Mouse (Mus musculus) CH12.LX (cell line): Measurements from ENCODE around the gene Kctd12. TPM values are rescaled to one million over a fixed set of nuclear protein-coding genes. Genes with fewer than 3 reads are reported as not detected.

Experiments used
- DNase-seq: peaks from one replicate; pipeline ENCODE4 v3.0.0-alpha.2; 2013; ENCODE audit errors: extremely low read depth
- H3K27ac ChIP-seq: 2 replicates; pipeline ENCODE4 v1.5.1; 2012; ENCODE audit warnings: low read depth, mild to moderate bottlenecking, control low read depth, moderate library complexity; ENCODE audit not compliant: insufficient read depth
- H3K27me3 ChIP-seq: replicated peaks from 2 replicates; pipeline ENCODE3; 2012; ENCODE audit warnings: inconsistent platforms
- H3K36me3 ChIP-seq, 2 experiments: replicated peaks in 1 of 2; 2 replicates each; pipeline versions ENCODE3 to v1.6.1; 2012; ENCODE audit warnings: inconsistent platforms in 1 of 2, low read length in 1 of 2, mild to moderate bottlenecking in 1 of 2, mixed read lengths in 1 of 2, moderate library complexity in 1 of 2; ENCODE audit not compliant: control insufficient read depth in 1 of 2, insufficient read depth in 1 of 2
- H3K4me1 ChIP-seq, 2 experiments: 2 replicates each; pipeline ENCODE4 v1.6.1; 2012; ENCODE audit warnings: inconsistent platforms in 1 of 2, moderate library complexity in 1 of 2; ENCODE audit not compliant: insufficient read depth in 2 of 2, control insufficient read depth in 1 of 2
- H3K4me2 ChIP-seq: 2 replicates; pipeline ENCODE4 v1.6.1; 2012; ENCODE audit warnings: low read depth, mild to moderate bottlenecking, control low read depth; ENCODE audit not compliant: poor library complexity, insufficient read depth, severe bottlenecking
- H3K4me3 ChIP-seq, 3 experiments: fragments of 150-350 bp in 1 of 3; sonication (generic) in 1 of 3; replicated peaks in 1 of 3; 2 replicates each; pipeline versions ENCODE3 to v1.5.1; 2011 to 2012; ENCODE audit warnings: low read depth in 2 of 3, low read length in 2 of 3, mild to moderate bottlenecking in 2 of 3, moderate library complexity in 2 of 3, control low read depth in 1 of 3, improper control_type of control experiment in 1 of 3, inconsistent platforms in 1 of 3, mixed read lengths in 1 of 3; ENCODE audit not compliant: poor library complexity in 1 of 3
- H3K79me2 ChIP-seq: replicated peaks from 2 replicates; pipeline ENCODE4 v1.6.1; 2012; ENCODE audit warnings: mild to moderate bottlenecking, moderate library complexity; ENCODE audit not compliant: control insufficient read depth, poor library complexity, insufficient read depth, severe bottlenecking; ENCODE audit errors: extremely low read depth
- H3K9ac ChIP-seq: 2 replicates; pipeline ENCODE4 v1.6.1; 2012; ENCODE audit warnings: low read depth, mild to moderate bottlenecking, control low read depth, moderate library complexity; ENCODE audit not compliant: insufficient read depth
- H3K9me3 ChIP-seq: replicated peaks from 2 replicates; pipeline ENCODE3; 2012; ENCODE audit warnings: low read length, inconsistent platforms, mixed read lengths
- BHLHE40 ChIP-seq: IDR thresholded peaks from 2 replicates; pipeline ENCODE4 v1.6.1; 2011; ENCODE audit warnings: mild to moderate bottlenecking, low read depth, low read length, improper control_type of control experiment
- E2F4 ChIP-seq: IDR thresholded peaks from 2 replicates; pipeline ENCODE4 v1.6.1; 2011; ENCODE audit warnings: low read depth, low read length, improper control_type of control experiment; ENCODE audit not compliant: insufficient replicate concordance
- EP300 ChIP-seq: IDR thresholded peaks from 2 replicates; pipeline ENCODE4 v1.6.1; 2011; ENCODE audit warnings: low read length, improper control_type of control experiment
- GABPA ChIP-seq: IDR thresholded peaks from 2 replicates; pipeline ENCODE4 v1.6.1; 2012; ENCODE audit warnings: low read depth, low read length, improper control_type of control experiment, inconsistent platforms; ENCODE audit not compliant: insufficient replicate concordance
- IRF4 ChIP-seq: IDR thresholded peaks from 2 replicates; pipeline ENCODE4 v1.6.1; 2014; ENCODE audit warnings: low read depth, mild to moderate bottlenecking, inconsistent platforms, low read length, improper control_type of control experiment
- JUN ChIP-seq: IDR thresholded peaks from 2 replicates; pipeline ENCODE4 v1.6.1; 2011; ENCODE audit warnings: low read depth, mild to moderate bottlenecking, low read length, improper control_type of control experiment, moderate library complexity; ENCODE audit not compliant: insufficient read depth
- KAT2A ChIP-seq: IDR thresholded peaks from 2 replicates; pipeline ENCODE4 v1.6.1; 2012; ENCODE audit warnings: low read length, improper control_type of control experiment, inconsistent platforms; ENCODE audit not compliant: insufficient replicate concordance
- MAFK ChIP-seq: IDR thresholded peaks from 2 replicates; pipeline ENCODE4 v1.6.1; 2011; ENCODE audit warnings: low read length, improper control_type of control experiment; ENCODE audit not compliant: insufficient replicate concordance
- MEF2A ChIP-seq: IDR thresholded peaks from 2 replicates; pipeline ENCODE4 v1.6.1; 2014; ENCODE audit warnings: low read depth, mild to moderate bottlenecking, inconsistent platforms, low read length, improper control_type of control experiment, borderline replicate concordance
- PAX5 ChIP-seq: IDR thresholded peaks from 2 replicates; pipeline ENCODE4 v1.6.1; 2012; ENCODE audit warnings: low read length, inconsistent platforms, mixed read lengths
- POLR2A ChIP-seq: IDR thresholded peaks from 2 replicates; pipeline ENCODE4 v1.6.1; 2011; ENCODE audit warnings: low read depth, mild to moderate bottlenecking, improper control_type of control experiment, low read length
- POLR2AphosphoS2 ChIP-seq: IDR thresholded peaks from 2 replicates; pipeline ENCODE4 v1.6.1; 2011; ENCODE audit warnings: low read depth, low read length, improper control_type of control experiment
- RCOR1 ChIP-seq: conservative IDR thresholded peaks from 2 replicates; pipeline ENCODE4 v1.6.1; 2012; ENCODE audit warnings: low read depth, mild to moderate bottlenecking, inconsistent platforms, low read length, improper control_type of control experiment
- TCF12 ChIP-seq: IDR thresholded peaks from 2 replicates; pipeline ENCODE4 v1.6.1; 2014; ENCODE audit warnings: low read depth, mild to moderate bottlenecking, inconsistent platforms, low read length, improper control_type of control experiment
- ZC3H11A ChIP-seq: IDR thresholded peaks from 2 replicates; pipeline ENCODE4 v1.6.1; 2012; ENCODE audit warnings: low read depth, mild to moderate bottlenecking, inconsistent platforms, low read length, improper control_type of control experiment
- ZNF384 ChIP-seq: IDR thresholded peaks from 2 replicates; pipeline ENCODE4 v1.6.1; 2012; ENCODE audit warnings: low read depth, low read length, improper control_type of control experiment, inconsistent platforms
- dilution Hi-C: fragments of 300-500 bp; cut with MboI; formaldehyde crosslinking; loops from 2 replicates; pipeline ENCODE4 v1.14.3; 2020; ENCODE audit warnings: low sequenced_read_pairs; ENCODE audit not compliant: extremely low pct_unique_long_range_greater_than_20kb, extremely low pct_ligation_motif_present
- in situ Hi-C: fragments of 300-500 bp; cut with MboI; formaldehyde crosslinking; loops from 3 replicates; pipeline ENCODE4 v1.14.3; 2019; ENCODE audit warnings: low sequenced_read_pairs, low pct_ligation_motif_present, low pct_unique_long_range_greater_than_20kb, mixed read lengths
- polyA plus RNA-seq: library from polyadenylated mRNA; unstranded; fragments of >175 nt; gene quantifications from 2 replicates; pipeline ENCODE4 v1.2.1, GENCODE M21; 2012; ENCODE audit warnings: low read depth; ENCODE audit not compliant: insufficient read length
- total RNA-seq, 2 experiments: library from RNA; depleted of rRNA; stranded (reverse); fragments of 300-350 nt in 1 of 2; fragments of >200 nt in 1 of 2; gene quantifications; 2 replicates each; pipeline ENCODE4 v1.2.3; 2012 to 2014

The Kctd12 gene
- total and polyA plus RNA-seq, 3 experiments, result 21.4 to 35.4 (median 21.8) TPM

DNA sequence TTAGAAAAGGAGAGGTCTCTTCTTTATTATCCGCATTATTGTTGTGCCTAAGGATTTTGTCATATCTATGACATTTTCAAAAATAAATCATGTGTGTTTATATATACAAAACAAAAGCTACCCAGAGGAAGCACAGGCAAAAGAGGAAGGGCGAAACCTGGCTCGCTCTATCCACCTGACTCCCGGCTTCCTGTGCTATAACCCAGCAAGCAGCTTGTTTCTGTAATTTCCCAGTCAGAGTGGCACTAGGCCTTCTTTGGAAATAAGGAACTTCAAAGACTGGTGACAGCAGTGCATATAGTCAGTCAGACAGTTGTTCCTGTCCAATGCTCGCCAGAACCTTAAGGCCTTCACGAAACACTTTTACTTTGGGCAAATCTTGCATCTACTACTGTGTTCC lies 6.6 kb downstream of the Kctd12 start:
- no peaks in the 10 kb centered on the region for H3K27me3 ChIP-seq
- H3K79me2 ChIP-seq, result peaks cover 23% of the 10 kb centered on the region
- H3K9me3 ChIP-seq, result no peaks in the 10 kb centered on the region
- no peak overlapping the region for H3K27ac ChIP-seq
- H3K4me2 ChIP-seq, result no peak overlapping the region
- no peak overlapping the region for H3K9ac ChIP-seq
- no peak overlapping the region for H3K4me3 ChIP-seq
- TF ChIP-seq GABPA (no peak), POLR2AphosphoS2 (no peak), ZNF384 (no peak), JUN (no peak), EP300 (no peak), RCOR1 (no peak), POLR2A (no peak), PAX5 (no peak), KAT2A (no peak), IRF4 (no peak), E2F4 (no peak), MAFK (no peak), BHLHE40 (no peak), TCF12 (no peak)
- dilution Hi-C loops (loop anchor here (25.0 kb wide), 1 partner anchor 164 kb away; no protein-coding TSS in a partner anchor), in situ Hi-C loops (loop anchor here (25.0 kb wide), 1 partner anchor 464 kb away; no protein-coding TSS in a partner anchor)
- H3K4me1 ChIP-seq, result peaks cover 0 to 25% of the 10 kb centered on the region in 2 experiments; a peak in 2 of 4 replicates
- no peak for DNase-seq
- H3K36me3 ChIP-seq, result peaks cover 0 to 2% of the 10 kb centered on the region in 2 experiments

DNA sequence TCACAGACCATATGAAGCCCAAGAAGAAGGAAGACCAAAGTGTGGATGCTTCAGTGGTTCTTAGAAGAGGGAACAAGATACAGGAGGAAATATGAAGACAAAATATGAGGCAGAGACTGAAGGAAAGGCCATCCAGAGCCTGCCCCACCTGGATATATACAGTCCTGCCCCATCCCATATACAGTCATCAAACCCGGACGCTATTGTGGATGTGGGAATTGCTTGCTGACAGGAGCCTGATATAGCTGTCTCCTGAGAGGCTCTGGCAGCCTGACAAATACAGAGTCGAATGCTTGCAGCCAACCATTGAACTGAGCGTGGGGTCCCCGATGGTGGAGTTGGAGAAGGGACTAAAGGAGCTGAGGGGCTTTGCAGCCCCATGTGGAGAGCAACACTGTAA lies 13.6 kb downstream of the Kctd12 start:
- H3K27ac ChIP-seq, result no peak overlapping the region
- H3K4me2 ChIP-seq, result no peak overlapping the region
- no peak overlapping the region for H3K4me3 ChIP-seq
- dilution Hi-C loops (no loop called here), in situ Hi-C loops (no loop called here)
- TF ChIP-seq ZC3H11A, result no peak
- TF ChIP-seq MEF2A, result no peak
- no peak overlapping the region for H3K9ac ChIP-seq
- H3K9me3 ChIP-seq, result no peaks in the 10 kb centered on the region
- H3K79me2 ChIP-seq, result no peaks in the 10 kb centered on the region
- H3K36me3 ChIP-seq, result no peaks in the 10 kb centered on the region
- H3K4me1 ChIP-seq, result no peaks in the 10 kb centered on the region
- no peaks in the 10 kb centered on the region for H3K27me3 ChIP-seq
- DNase-seq, result no peak
